Mouse (Mus musculus) spleen, adult 2 months (tissue): ENCODE measurements around the gene Rheb.

Experiments used
- CTCF ChIP-seq: fragments of 200-500 bp; IDR thresholded peaks from 2 replicates; pipeline ENCODE4 v1.5.1; 2011; ENCODE audit warnings: mild to moderate bottlenecking, inconsistent platforms; ENCODE audit not compliant: insufficient read depth, insufficient read length, insufficient replicate concordance; ENCODE audit errors: extremely low read depth
- POLR2A ChIP-seq: fragments of 200-500 bp; IDR thresholded peaks from 2 replicates; pipeline ENCODE4 v1.6.1; 2011; ENCODE audit warnings: low read depth, low read length, inconsistent platforms

GRCm38 (mm10) chr5:24776681-24777080 is 65.7 kb downstream of the Rheb start:
- no peak for TF ChIP-seq POLR2A
- no peak for TF ChIP-seq CTCF
